Mouse (Mus musculus): ENCODE results near the gene Wdr76. TPM values are rescaled to one million over a fixed set of nuclear protein-coding genes. Genes with fewer than 3 reads are reported as not detected.
"Not testable (repeated sequence)": the region's sequence is repeated elsewhere in the genome, so short reads cannot be mapped to it uniquely, and the experiment has no call there.

Wdr76 gene
- polyA plus RNA-seq (2012; fragmentation: generic; extraction: Trizol): 4.8 TPM
- long read RNA-seq, experiment 1, partial matches to known transcripts: 2 of 8 reads
- long read RNA-seq, experiment 1, other reads (novel, unspliced or antisense): 5 of 8 reads
- long read RNA-seq, experiment 2, partial matches to known transcripts: 5 of 17 reads
- long read RNA-seq, experiment 2, other reads (novel, unspliced or antisense): 8 of 17 reads

- H3K27me3 ChIP-seq (ENCODE audit: control insufficient read depth, insufficient read depth, insufficient read length): not testable (repeated sequence)
- TF ChIP-seq MAX (IDR thresholded peaks at IDR 0.05): peak; percentile 38
- H3ac ChIP-seq (ENCODE audit: control insufficient read depth, insufficient read length, low read depth): peak within 1 kb of the TSS; percentile 44
Observed at GRCm38 (mm10) chr2:121505942-121506882, at the start of gene Wdr76, which contains the start of gene Mfap1a. TSS of gene Wdr76 (plus strand) at chr2:121506723. TSS of gene Mfap1a (minus strand) at chr2:121506665.

GRCm38 (mm10) chr2:121460071-121460470 lies 46.5 kb upstream of the Wdr76 start:
- Histone ChIP-seq H3K27me3 (ENCODE audit: control insufficient read depth, insufficient read depth, insufficient read length) (no peaks in the 10 kb centered on the region), H3K4me3 (ENCODE audit: insufficient read depth, poor library complexity, severe bottlenecking) (no peak overlapping the region), H3K79me3 (ENCODE audit: low read depth) (peaks cover 9% of the 10 kb centered on the region), H3K79me2 (ENCODE audit: control insufficient read depth, insufficient read depth) (peaks cover 21% of the 10 kb centered on the region), H3ac (ENCODE audit: control insufficient read depth, insufficient read length, low read depth) (no peak overlapping the region), H3K36me3 (ENCODE audit: control insufficient read depth, insufficient read depth) (peaks cover 14% of the 10 kb centered on the region)
- TF ChIP-seq MYOG (IDR thresholded peaks at IDR 0.05; ENCODE audit: control insufficient read depth, extremely low read depth, insufficient read length): no peak
- TF ChIP-seq FOSL1 (IDR thresholded peaks at IDR 0.05; ENCODE audit: insufficient read depth, low read length, poor library complexity, severe bottlenecking): no peak
- TF ChIP-seq USF1 (IDR thresholded peaks at IDR 0.05; ENCODE audit: low read depth): no peak
- TF ChIP-seq MYOD1 (IDR thresholded peaks at IDR 0.05; ENCODE audit: control insufficient read depth, insufficient read length, low read depth): no peak
- TF ChIP-seq CTCF (IDR thresholded peaks at IDR 0.05; ENCODE audit: control insufficient read depth, insufficient read depth, insufficient read length): no peak
- TF ChIP-seq CEBPB (IDR thresholded peaks at IDR 0.05; ENCODE audit: low read depth): no peak
- TF ChIP-seq MAX (IDR thresholded peaks at IDR 0.05): no peak

More at GRCm38 (mm10) chr2:121505942-121506882, at the start of gene Wdr76, which contains the start of gene Mfap1a:
- Histone ChIP-seq H3K79me2 (ENCODE audit: control insufficient read depth, insufficient read depth) (peaks cover 61% of the 10 kb centered on the region), H3K36me3 (ENCODE audit: control insufficient read depth, insufficient read depth) (peaks cover 10% of the 10 kb centered on the region), H3K79me3 (ENCODE audit: low read depth) (peaks cover 26% of the 10 kb centered on the region), H3K4me3 (ENCODE audit: insufficient read depth, poor library complexity, severe bottlenecking) (peak within 1 kb of the TSS; percentile 85)

- peaks cover 24% of the 10 kb centered on the region for H3K79me2 ChIP-seq (ENCODE audit: control insufficient read depth, insufficient read depth)
- not testable (repeated sequence) for H3K4me3 ChIP-seq (ENCODE audit: insufficient read depth, poor library complexity, severe bottlenecking); H3K27me3 ChIP-seq (ENCODE audit: control insufficient read depth, insufficient read depth, insufficient read length); H3ac ChIP-seq (ENCODE audit: control insufficient read depth, insufficient read length, low read depth); H3K36me3 ChIP-seq (ENCODE audit: control insufficient read depth, insufficient read depth); H3K79me3 ChIP-seq (ENCODE audit: low read depth)
Observed at GRCm38 (mm10) chr2:121468982-121469381, 37.5 kb upstream of the Wdr76 start.

GRCm38 (mm10) chr2:121472783-121473182 lies 33.7 kb upstream of the Wdr76 start:
- H3K27me3 ChIP-seq (ENCODE audit: control insufficient read depth, insufficient read depth, insufficient read length); H3K79me3 ChIP-seq (ENCODE audit: low read depth); H3ac ChIP-seq (ENCODE audit: control insufficient read depth, insufficient read length, low read depth); H3K4me3 ChIP-seq (ENCODE audit: insufficient read depth, poor library complexity, severe bottlenecking); H3K36me3 ChIP-seq (ENCODE audit: control insufficient read depth, insufficient read depth): not testable (repeated sequence)
- H3K79me2 ChIP-seq (ENCODE audit: control insufficient read depth, insufficient read depth): peaks cover 24% of the 10 kb centered on the region

GRCm38 (mm10) chr2:121473301-121474179 lies 33.0 kb upstream of the Wdr76 start, which contains the start of gene Mfap1b:
TSS of gene Mfap1b (minus strand) at chr2:121474067.
- H3K36me3 ChIP-seq (ENCODE audit: control insufficient read depth, insufficient read depth); H3K27me3 ChIP-seq (ENCODE audit: control insufficient read depth, insufficient read depth, insufficient read length); H3K79me3 ChIP-seq (ENCODE audit: low read depth): not testable (repeated sequence)
- H3K79me2 ChIP-seq (ENCODE audit: control insufficient read depth, insufficient read depth): peaks cover 24% of the 10 kb centered on the region
- peak within 1 kb of the TSS; percentile 40 for H3ac ChIP-seq (ENCODE audit: control insufficient read depth, insufficient read length, low read depth)
- peak within 1 kb of the TSS; percentile 36 for H3K4me3 ChIP-seq (ENCODE audit: insufficient read depth, poor library complexity, severe bottlenecking)

GRCm38 (mm10) chr2:121474180-121474535 lies 32.4 kb upstream of the Wdr76 start:
- Histone ChIP-seq H3K79me2 (ENCODE audit: control insufficient read depth, insufficient read depth) (peaks cover 24% of the 10 kb centered on the region), H3K27me3 (ENCODE audit: control insufficient read depth, insufficient read depth, insufficient read length) (no peaks in the 10 kb centered on the region), H3K4me3 (ENCODE audit: insufficient read depth, poor library complexity, severe bottlenecking) (peak overlapping the region; percentile 36), H3K36me3 (ENCODE audit: control insufficient read depth, insufficient read depth) (no peaks in the 10 kb centered on the region), H3ac (ENCODE audit: control insufficient read depth, insufficient read length, low read depth) (no peak overlapping the region), H3K79me3 (ENCODE audit: low read depth) (peaks cover 8% of the 10 kb centered on the region)
- TF ChIP-seq FOSL1 (IDR thresholded peaks at IDR 0.05; ENCODE audit: insufficient read depth, low read length, poor library complexity, severe bottlenecking): no peak
- no peak for TF ChIP-seq MYOG (IDR thresholded peaks at IDR 0.05; ENCODE audit: control insufficient read depth, extremely low read depth, insufficient read length)
- no peak for TF ChIP-seq MYOD1 (IDR thresholded peaks at IDR 0.05; ENCODE audit: control insufficient read depth, insufficient read length, low read depth)
- no peak for TF ChIP-seq CTCF (IDR thresholded peaks at IDR 0.05; ENCODE audit: control insufficient read depth, insufficient read depth, insufficient read length)
- no peak for TF ChIP-seq USF1 (IDR thresholded peaks at IDR 0.05; ENCODE audit: low read depth)
- no peak for TF ChIP-seq MAX (IDR thresholded peaks at IDR 0.05)
- no peak for TF ChIP-seq CEBPB (IDR thresholded peaks at IDR 0.05; ENCODE audit: low read depth)

GRCm38 (mm10) chr2:121475306-121475705 lies 31.2 kb upstream of the Wdr76 start:
- H3K27me3 ChIP-seq (ENCODE audit: control insufficient read depth, insufficient read depth, insufficient read length); H3K36me3 ChIP-seq (ENCODE audit: control insufficient read depth, insufficient read depth); H3K4me3 ChIP-seq (ENCODE audit: insufficient read depth, poor library complexity, severe bottlenecking); H3K79me3 ChIP-seq (ENCODE audit: low read depth); H3ac ChIP-seq (ENCODE audit: control insufficient read depth, insufficient read length, low read depth): not testable (repeated sequence)
- H3K79me2 ChIP-seq (ENCODE audit: control insufficient read depth, insufficient read depth): peaks cover 23% of the 10 kb centered on the region
